Mouse (Mus musculus) neural tube, embryonic 14.5 days (tissue): Measurements from ENCODE around the gene Dda1. TPM values are rescaled to one million over a fixed set of nuclear protein-coding genes. Genes with fewer than 3 reads are reported as not detected.

ENCODE experiments used
- ATAC-seq: fragments of 200-750 bp; cut with Nextera tagmentation; 2 replicates; pipeline ENCODE4 v1.8.0; 2017; ENCODE audit warnings: low read depth, mild to moderate bottlenecking, moderate TSS enrichment, moderate library complexity
- H3K27ac ChIP-seq: fragments of 300-500 bp; sonication (generic); 2 replicates; pipeline ENCODE4 v1.5.1; 2014; ENCODE audit warnings: low read depth, mild to moderate bottlenecking, control low read depth, low read length, moderate library complexity, mixed read lengths
- H3K27me3 ChIP-seq: fragments of 300-500 bp; sonication (generic); 2 replicates; pipeline ENCODE4 v1.6.1; 2014; ENCODE audit warnings: low read length; ENCODE audit not compliant: control insufficient read depth, insufficient read depth
- H3K36me3 ChIP-seq: fragments of 300-500 bp; sonication (generic); 2 replicates; pipeline ENCODE4 v1.6.1; 2014; ENCODE audit warnings: low read length, mixed read lengths; ENCODE audit not compliant: control insufficient read depth, insufficient read depth
- H3K4me1 ChIP-seq: fragments of 300-500 bp; sonication (generic); 2 replicates; pipeline ENCODE4 v1.6.1; 2014; ENCODE audit warnings: low read length; ENCODE audit not compliant: control insufficient read depth, insufficient read depth
- H3K4me2 ChIP-seq: fragments of 300-500 bp; sonication (generic); 2 replicates; pipeline ENCODE4 v1.6.1; 2014; ENCODE audit warnings: mild to moderate bottlenecking, low read depth, low read length, control low read depth
- H3K4me3 ChIP-seq: fragments of 300-500 bp; sonication (generic); 2 replicates; pipeline ENCODE4 v1.5.1; 2014; ENCODE audit warnings: low read depth, low read length, control low read depth, mixed read lengths
- H3K9ac ChIP-seq: fragments of 300-500 bp; sonication (generic); replicated peaks from 2 replicates; pipeline ENCODE4 v1.6.1; 2014; ENCODE audit warnings: low read depth, mild to moderate bottlenecking, control low read depth, low read length, mixed read lengths
- H3K9me3 ChIP-seq: fragments of 300-500 bp; sonication (generic); 2 replicates; pipeline ENCODE4 v1.6.1; 2016; ENCODE audit warnings: low read length; ENCODE audit not compliant: control insufficient read depth
- WGBS: fragments of 180-500 bp; shearing (Covaris S2); extraction: QIAGEN DNeasy Blood & Tissue Kit; methylation state at CpG from one replicate; pipeline ENCODE4 v1.1.7; 2014; 5-methylcytosine and 5-hydroxymethylcytosine counted together
- polyA plus RNA-seq: library from polyadenylated mRNA; unstranded; fragments of >200 nt; fragmentation: Nextera tagmentation; extraction: Ambion mirVana; gene quantifications from 2 replicates; pipeline ENCODE4 v1.2.1, GENCODE M21; 2014

Dda1 gene
- polyA plus RNA-seq, 1 experiment from 2014 or later: 251 TPM

DNA sequence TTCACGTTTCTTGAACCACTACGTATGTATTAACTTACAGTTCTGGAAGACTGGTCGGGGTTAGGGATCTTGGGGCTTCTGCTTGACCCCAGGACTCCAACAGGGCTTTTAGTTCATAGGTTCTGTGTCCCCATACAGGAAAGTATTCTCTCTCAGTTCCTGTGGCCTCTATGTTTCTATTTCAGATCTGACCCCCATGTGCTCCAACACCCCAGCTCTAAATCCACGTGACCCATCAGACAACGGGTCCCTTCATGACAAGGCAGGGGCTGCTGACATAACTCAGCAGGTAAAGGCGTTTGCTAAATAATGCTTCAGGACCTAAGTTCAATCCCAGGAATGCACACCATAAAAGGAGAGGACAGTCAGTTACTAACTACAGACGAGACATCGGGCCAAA, 3.3 kb upstream of the Dda1 start:
- no peak for ATAC-seq
- no peaks in the 10 kb centered on the region for H3K9me3 ChIP-seq
- peak overlapping the region; percentile 70 for H3K4me2 ChIP-seq
- H3K36me3 ChIP-seq: peaks cover 3% of the 10 kb centered on the region; the same call in 1 of the 2 replicates
- peaks cover 35% of the 10 kb centered on the region for H3K4me1 ChIP-seq
- no peak overlapping the region; the same call in 1 of the 2 replicates for H3K27ac ChIP-seq
- 80% methylated on average over 8 of the region's 8 CpGs for WGBS
- no peak overlapping the region; the same call in 1 of the 2 replicates for H3K9ac ChIP-seq
- no peaks in the 10 kb centered on the region for H3K27me3 ChIP-seq
- H3K4me3 ChIP-seq: peak overlapping the region; percentile 96

GRCm38 (mm10) chr8:71466198-71466597, 2.8 kb upstream of the Dda1 start:
- WGBS: 97% methylated on average over 5 of the region's 5 CpGs

GRCm38 (mm10) chr8:71467201-71467600, 1.8 kb upstream of the Dda1 start:
- Histone ChIP-seq H3K4me2 (no peak overlapping the region), H3K27me3 (no peaks in the 10 kb centered on the region), H3K9ac (no peak overlapping the region), H3K36me3 (peaks cover 10% of the 10 kb centered on the region), H3K9me3 (no peaks in the 10 kb centered on the region), H3K4me1 (peaks cover 29% of the 10 kb centered on the region), H3K4me3 (no peak overlapping the region), H3K27ac (no peak overlapping the region)
- WGBS: 98% methylated on average over 2 of the region's 2 CpGs
- no peak for ATAC-seq

More at GRCm38 (mm10) chr8:71466198-71466597, 2.8 kb upstream of the Dda1 start:
- H3K36me3 ChIP-seq: peaks cover under 1% of the 10 kb centered on the region; the same call in 1 of the 2 replicates
- ATAC-seq: no peak
- no peak overlapping the region for H3K4me3 ChIP-seq
- no peak overlapping the region for H3K4me2 ChIP-seq
- H3K4me1 ChIP-seq: peaks cover 36% of the 10 kb centered on the region
- H3K9ac ChIP-seq: no peak overlapping the region
- no peaks in the 10 kb centered on the region for H3K27me3 ChIP-seq
- H3K9me3 ChIP-seq: no peaks in the 10 kb centered on the region
- no peak overlapping the region for H3K27ac ChIP-seq

GRCm38 (mm10) chr8:71468001-71468400, 998 bp upstream of the Dda1 start:
- no peaks in the 10 kb centered on the region for H3K27me3 ChIP-seq
- no peaks in the 10 kb centered on the region for H3K9me3 ChIP-seq
- H3K9ac ChIP-seq: no peak overlapping the region
- peaks cover 24% of the 10 kb centered on the region for H3K4me1 ChIP-seq
- 97% methylated on average over 1 of the region's 1 CpGs for WGBS
- H3K27ac ChIP-seq: no peak overlapping the region
- no peak for ATAC-seq
- H3K4me2 ChIP-seq: no peak overlapping the region
- H3K36me3 ChIP-seq: peaks cover 16% of the 10 kb centered on the region
- H3K4me3 ChIP-seq: peak overlapping the region; percentile 65; the same call in 1 of the 2 replicates

DNA sequence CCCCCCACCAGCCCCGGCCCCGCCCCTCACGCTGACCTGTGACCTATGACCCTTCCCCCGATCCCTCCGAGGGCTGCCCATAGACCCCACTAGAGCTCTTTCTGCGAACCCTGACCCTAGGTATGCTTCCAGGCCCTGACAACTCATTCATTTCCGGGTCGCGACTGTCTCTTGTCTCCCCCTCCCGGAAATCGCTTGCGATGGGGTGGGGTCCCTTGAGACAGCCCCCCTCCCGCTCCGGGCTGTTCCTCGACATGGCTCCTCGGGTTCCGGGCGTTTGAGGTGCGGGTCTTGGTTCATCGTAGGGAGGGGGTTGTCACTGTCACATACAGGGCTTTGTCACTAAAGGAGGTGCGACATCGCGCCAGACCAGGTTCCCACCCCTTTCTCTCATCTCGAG, 412 bp downstream of the Dda1 start:
- Histone ChIP-seq H3K4me2 (peak overlapping the region; percentile 86), H3K27ac (peak overlapping the region; percentile 84), H3K4me1 (peaks cover 18% of the 10 kb centered on the region), H3K4me3 (peak overlapping the region; percentile 65), H3K36me3 (peaks cover 27% of the 10 kb centered on the region), H3K27me3 (no peaks in the 10 kb centered on the region), H3K9ac (peak overlapping the region; percentile 80), H3K9me3 (no peaks in the 10 kb centered on the region)
- WGBS: 2% methylated on average over 24 of the region's 24 CpGs
- peak; percentile 52 for ATAC-seq

DNA sequence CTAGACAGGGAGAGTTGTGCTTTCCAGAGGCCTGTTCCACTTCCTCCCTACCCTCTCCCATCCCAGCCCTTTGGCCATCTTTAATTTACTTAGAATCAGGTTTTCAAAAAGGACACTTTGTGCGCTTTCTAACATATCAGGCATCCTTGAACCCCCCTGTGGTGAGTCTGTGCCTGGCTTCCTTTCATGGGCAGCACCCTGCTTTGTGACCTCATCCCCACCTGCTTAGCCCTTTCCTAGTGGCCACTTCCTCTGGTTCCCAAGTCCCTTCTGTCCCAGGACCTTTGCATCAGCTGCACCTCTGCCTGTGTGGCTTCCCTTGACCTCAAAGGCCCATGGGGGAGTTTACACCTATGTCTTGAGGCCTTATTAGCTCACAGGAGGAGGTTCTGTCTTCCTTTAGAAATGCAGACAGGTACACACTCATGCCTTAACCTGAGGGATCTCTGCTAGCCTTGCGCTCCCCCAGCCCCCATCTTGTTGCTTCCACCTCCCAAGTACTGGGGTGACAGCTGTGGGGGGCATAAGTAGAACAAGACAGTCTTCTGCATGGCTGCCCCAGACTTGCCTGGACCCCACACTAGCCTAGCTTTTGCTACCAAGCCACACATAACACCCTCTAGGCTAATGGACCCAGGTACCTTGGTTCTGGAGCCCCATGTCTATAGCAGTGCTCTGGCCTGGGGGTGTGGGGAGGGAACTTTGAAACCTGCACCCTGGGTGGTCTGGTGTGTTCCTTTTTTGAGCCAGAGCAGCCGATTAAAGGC, 1.3 kb downstream of the Dda1 start:
- no peak for ATAC-seq
- Histone ChIP-seq H3K36me3 (peaks cover 35% of the 10 kb centered on the region), H3K9ac (peak overlapping the region; percentile 80), H3K27ac (no peak overlapping the region), H3K4me1 (peaks cover 18% of the 10 kb centered on the region), H3K27me3 (no peaks in the 10 kb centered on the region), H3K4me2 (peak overlapping the region; percentile 86), H3K9me3 (no peaks in the 10 kb centered on the region), H3K4me3 (peak overlapping the region; percentile 65)
- 93% methylated on average over 3 of the region's 3 CpGs for WGBS

- no peaks in the 10 kb centered on the region for H3K9me3 ChIP-seq
- no peak overlapping the region for H3K4me2 ChIP-seq
- no peak for ATAC-seq
- peaks cover 35% of the 10 kb centered on the region for H3K36me3 ChIP-seq
- H3K27me3 ChIP-seq: no peaks in the 10 kb centered on the region
- H3K27ac ChIP-seq: no peak overlapping the region
- no peak overlapping the region; the same call in 1 of the 2 replicates for H3K4me3 ChIP-seq
- H3K4me1 ChIP-seq: peaks cover 13% of the 10 kb centered on the region
- no peak overlapping the region for H3K9ac ChIP-seq
- 88% methylated on average over 5 of the region's 5 CpGs for WGBS
Measured at GRCm38 (mm10) chr8:71470913-71471255, 1.9 kb downstream of the Dda1 start.

DNA sequence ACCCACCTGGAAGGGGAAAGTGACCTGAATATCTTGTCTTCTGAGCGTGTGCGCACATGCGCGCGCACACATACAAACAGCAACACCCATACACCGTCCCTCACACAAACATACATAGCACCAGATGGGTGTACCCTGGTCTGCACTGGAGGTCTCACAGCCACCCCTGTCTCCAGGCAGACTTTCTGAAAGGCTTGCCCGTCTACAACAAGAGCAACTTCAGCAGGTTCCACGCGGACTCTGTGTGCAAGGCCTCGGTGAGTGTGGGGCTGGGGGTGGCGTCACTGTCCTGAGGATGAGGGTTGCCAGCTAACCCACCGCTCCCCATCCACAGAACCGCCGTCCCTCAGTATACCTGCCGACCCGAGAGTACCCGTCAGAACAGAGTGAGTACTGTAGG, 2.9 kb downstream of the Dda1 start:
- Histone ChIP-seq H3K4me3 (no peak overlapping the region), H3K4me2 (no peak overlapping the region), H3K36me3 (peaks cover 35% of the 10 kb centered on the region), H3K4me1 (peaks cover 15% of the 10 kb centered on the region), H3K9ac (no peak overlapping the region), H3K9me3 (no peaks in the 10 kb centered on the region), H3K27me3 (no peaks in the 10 kb centered on the region), H3K27ac (no peak overlapping the region)
- WGBS: 94% methylated on average over 17 of the region's 17 CpGs
- ATAC-seq: no peak

DNA sequence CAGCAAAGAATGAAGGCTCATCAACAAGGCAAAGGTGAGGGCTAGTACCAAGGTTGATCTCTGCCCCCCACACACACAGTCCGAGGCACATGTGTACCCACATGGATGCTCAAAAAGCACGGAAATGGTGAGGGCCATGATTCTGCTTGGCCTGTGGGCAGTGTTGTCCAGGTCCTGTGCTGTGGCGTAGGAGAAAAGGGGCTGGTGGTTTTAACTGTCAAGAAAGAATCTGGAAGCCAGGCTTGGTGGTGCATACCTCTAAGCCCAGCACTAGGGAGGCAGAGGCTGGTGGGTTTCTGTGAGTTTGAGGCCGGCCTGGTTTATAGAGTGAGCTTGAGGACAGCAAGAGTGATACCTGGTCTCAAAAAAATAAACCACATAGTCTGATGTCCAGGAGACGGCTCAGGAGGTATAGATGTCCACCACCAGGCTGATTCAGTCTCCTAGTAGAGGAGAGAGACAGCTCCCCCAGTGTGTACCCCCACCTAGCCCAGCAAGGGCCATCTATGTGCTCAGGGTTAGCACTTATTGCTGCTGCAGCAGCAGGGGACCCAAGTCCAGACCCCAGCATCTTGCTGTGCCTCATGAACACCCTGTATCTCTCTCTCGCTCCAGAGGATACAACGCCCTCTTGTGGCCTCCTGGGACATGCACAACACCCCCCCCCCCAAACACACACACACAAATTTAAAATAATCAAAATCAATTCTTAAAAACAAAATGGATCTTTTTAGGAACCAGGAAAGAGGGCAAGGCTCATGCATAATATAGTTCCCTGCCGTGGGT, 3.8 kb downstream of the Dda1 start:
- Histone ChIP-seq H3K27ac (no peak overlapping the region), H3K36me3 (peaks cover 35% of the 10 kb centered on the region)
- WGBS: 90% methylated on average over 8 of the region's 8 CpGs

More for the DNA sequence above, 3.8 kb downstream of the Dda1 start:
- no peak overlapping the region for H3K9ac ChIP-seq
- H3K4me1 ChIP-seq: peaks cover 23% of the 10 kb centered on the region
- H3K9me3 ChIP-seq: no peaks in the 10 kb centered on the region
- no peaks in the 10 kb centered on the region for H3K27me3 ChIP-seq
- no peak overlapping the region for H3K4me3 ChIP-seq
- no peak for ATAC-seq
- no peak overlapping the region for H3K4me2 ChIP-seq
